Mouse (Mus musculus) liver, adult 2 months (tissue): Measurements from ENCODE around the gene Usp2.

Experiments
- CTCF ChIP-seq: fragments of 200-500 bp; IDR thresholded peaks from 2 replicates; pipeline ENCODE4 v1.5.1; 2011; ENCODE audit warnings: low read depth, low read length, control low read depth
- POLR2A ChIP-seq: fragments of 200-500 bp; IDR thresholded peaks from 2 replicates; pipeline ENCODE4 v1.6.1; 2011; ENCODE audit warnings: low read length, control low read depth; ENCODE audit not compliant: insufficient read depth; ENCODE audit errors: extremely low read depth

DNA sequence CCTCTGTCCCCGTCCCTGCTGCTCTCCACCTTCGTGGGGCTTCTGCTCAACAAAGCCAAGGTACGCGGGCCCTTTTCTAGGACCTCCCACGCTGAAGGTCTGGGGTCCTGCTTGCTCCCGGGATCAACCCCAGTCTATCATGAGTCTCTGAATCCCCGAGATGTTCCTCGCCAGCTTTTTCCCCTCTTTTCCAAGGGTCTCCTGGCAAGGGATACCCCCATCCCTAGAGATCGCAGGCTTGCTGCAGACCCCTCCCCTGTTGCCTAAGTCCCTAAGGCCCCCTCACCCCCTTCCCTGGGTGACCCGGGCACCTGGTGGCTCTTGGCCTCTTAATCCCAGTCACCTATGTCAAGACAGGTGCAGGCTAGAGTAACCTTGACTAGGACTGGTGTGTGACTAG is 18.5 kb downstream of the Usp2 start:
- TF ChIP-seq CTCF: no peak
- TF ChIP-seq POLR2A: no peak
